Mouse (Mus musculus) right cerebral cortex, postnatal 36 days (tissue): ENCODE data around the gene Ddah1.
"Not testable (repeated sequence)": the region's sequence is repeated elsewhere in the genome, so short reads cannot be mapped to it uniquely, and the experiment has no call there.

ENCODE experiments used
- DNase-seq, 2 experiments: peaks; one replicate each; pipeline ENCODE4 v3.0.0; 2022; ENCODE audit warnings: low spot score in 2 of 2, mixed read lengths in 1 of 2

Gene Ddah1

DNA sequence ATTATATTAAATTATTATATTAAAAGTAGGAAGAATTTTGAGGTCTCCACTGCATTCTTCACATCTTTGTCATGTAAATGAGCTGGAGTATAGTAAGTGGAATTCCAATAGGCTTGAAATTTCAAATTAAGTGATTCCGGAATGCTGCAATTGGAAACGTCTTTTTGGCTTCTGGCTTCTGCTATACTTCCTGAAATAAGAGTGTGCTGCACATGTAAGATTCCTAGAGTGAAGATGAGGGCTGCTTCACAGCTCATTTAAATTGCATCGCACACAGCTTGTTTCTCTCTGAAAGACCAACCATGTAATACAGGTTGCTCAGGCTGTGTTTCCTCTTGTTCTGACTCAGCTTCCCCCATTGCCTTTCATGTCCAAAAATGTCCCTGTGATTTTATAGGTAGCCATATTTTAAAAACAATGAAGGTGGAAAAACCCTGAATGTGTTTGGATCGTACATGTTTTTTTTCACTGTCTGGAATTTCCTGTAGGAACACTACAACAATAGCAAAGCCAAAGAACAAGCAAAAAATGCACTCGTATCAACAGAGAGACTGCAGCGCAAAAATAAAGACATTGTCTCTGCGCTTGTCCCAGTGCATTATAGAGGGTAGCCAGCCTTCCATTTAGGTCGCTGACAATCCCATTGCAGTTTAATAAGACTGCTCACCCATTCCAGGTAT is 105.7 kb downstream of the Ddah1 start:
- no peak for DNase-seq

GRCm38 (mm10) chr3:145864713-145865233 is 106.3 kb downstream of the Ddah1 start:
- no peak for DNase-seq

DNA sequence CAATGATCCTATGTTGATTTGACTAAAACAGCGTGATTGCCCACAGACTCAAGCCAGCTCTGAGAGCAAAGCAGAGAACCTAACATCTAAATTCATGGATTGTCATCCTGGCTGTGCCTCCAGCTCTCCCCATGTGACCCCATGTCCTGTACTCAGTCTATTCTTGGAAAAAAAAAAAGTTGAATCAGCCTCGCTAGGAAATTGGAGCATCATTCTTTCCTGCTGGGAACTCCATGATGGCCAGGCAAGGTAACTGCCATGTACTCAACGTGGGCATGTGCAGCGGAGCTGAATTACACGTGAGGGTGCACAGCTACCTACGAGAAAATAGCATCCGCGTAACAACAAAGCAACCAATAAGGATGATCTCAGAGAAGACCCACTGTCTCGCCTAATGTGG is 114.2 kb downstream of the Ddah1 start:
- DNase-seq, result no peak

- DNase-seq, result no peak
Measured at GRCm38 (mm10) chr3:145873271-145873670, 114.8 kb downstream of the Ddah1 start.

- DNase-seq, result no peak
Measured at GRCm38 (mm10) chr3:145874126-145874525, 115.7 kb downstream of the Ddah1 start.

GRCm38 (mm10) chr3:145876120-145876519 is 117.6 kb downstream of the Ddah1 start:
- no peak for DNase-seq

GRCm38 (mm10) chr3:145878867-145879266 is 120.4 kb downstream of the Ddah1 start:
- not testable (repeated sequence) for DNase-seq

DNA sequence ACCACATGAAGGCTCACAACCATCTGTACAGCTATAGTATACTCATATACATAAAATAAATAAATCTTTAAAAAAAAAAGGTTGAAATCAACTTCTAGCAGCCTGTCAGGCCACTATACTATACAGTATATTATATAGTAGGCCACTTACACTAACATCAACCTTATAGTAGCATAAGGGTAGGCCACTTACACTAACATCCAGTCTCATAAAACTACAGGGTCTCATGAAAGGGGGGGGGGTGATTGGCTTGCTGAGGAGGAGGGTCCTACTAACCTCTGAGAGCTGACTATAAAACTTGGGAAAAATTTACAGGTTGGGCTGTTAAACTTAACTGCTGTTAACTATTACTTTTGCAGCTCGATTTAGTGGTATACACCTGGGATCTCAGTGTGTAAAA is 121.9 kb downstream of the Ddah1 start:
- DNase-seq, result no peak

GRCm38 (mm10) chr3:145882076-145882874 is 123.8 kb downstream of the Ddah1 start:
- no peak for DNase-seq

- no peak for DNase-seq
Measured at GRCm38 (mm10) chr3:145883233-145883632, 124.8 kb downstream of the Ddah1 start.

- DNase-seq, result no peak
Measured at GRCm38 (mm10) chr3:145885376-145885775, 126.9 kb downstream of the Ddah1 start.

DNA sequence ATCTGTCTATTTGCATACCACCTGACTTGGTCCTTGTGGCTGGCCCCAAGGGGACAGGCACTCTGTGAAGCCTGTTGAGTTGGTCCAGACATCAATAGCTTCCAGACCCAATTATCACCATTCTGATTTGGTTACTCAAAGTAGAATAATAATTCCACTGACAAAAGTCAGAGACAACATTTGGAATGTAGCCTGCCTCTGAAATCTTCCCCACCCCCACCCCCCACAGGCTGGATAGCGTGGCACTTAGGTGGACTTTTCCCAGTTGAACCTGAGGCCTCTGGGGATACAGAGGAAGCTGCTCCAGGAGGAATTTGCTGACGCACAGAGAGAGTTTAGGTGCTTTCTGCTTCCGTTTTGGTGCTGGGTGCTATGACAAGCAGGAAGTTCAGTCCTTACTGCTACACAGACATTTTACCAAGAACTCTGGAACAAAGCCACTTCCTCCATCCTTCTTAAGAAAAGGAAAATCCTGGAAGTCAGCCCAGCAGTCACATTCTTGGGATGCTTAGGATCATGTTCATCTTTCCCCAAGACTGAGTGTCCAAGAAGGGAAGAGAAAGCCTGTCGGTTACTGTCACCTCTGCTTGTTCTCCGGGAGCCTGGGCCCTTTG is 127.5 kb downstream of the Ddah1 start:
- no peak for DNase-seq

DNA sequence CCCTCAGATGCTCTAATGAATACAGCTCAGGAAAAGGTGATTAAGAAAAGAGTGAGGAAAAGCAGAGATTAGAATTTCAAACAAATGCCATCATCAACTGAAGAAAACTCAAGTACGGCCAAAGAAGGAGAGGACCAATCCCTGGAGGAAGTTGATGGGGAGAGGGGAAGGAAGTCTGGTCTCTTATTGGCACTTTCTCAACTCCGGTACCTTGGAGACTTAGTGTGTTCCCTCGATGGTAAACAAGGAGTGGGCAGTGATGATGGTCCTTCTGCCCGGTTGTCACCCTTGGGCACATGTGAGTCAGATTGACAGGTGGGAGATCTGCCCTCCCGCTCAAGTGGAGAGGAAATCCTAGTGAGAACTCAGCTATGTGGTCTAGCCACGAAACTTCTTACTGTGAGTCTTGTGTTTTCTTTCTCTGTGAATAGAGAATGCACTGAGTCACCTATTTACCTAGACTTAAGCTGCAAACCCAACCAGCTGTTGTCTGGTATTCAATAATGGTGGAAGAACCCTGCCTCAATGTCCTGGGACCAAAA is 129.0 kb downstream of the Ddah1 start:
- DNase-seq, result no peak

DNA sequence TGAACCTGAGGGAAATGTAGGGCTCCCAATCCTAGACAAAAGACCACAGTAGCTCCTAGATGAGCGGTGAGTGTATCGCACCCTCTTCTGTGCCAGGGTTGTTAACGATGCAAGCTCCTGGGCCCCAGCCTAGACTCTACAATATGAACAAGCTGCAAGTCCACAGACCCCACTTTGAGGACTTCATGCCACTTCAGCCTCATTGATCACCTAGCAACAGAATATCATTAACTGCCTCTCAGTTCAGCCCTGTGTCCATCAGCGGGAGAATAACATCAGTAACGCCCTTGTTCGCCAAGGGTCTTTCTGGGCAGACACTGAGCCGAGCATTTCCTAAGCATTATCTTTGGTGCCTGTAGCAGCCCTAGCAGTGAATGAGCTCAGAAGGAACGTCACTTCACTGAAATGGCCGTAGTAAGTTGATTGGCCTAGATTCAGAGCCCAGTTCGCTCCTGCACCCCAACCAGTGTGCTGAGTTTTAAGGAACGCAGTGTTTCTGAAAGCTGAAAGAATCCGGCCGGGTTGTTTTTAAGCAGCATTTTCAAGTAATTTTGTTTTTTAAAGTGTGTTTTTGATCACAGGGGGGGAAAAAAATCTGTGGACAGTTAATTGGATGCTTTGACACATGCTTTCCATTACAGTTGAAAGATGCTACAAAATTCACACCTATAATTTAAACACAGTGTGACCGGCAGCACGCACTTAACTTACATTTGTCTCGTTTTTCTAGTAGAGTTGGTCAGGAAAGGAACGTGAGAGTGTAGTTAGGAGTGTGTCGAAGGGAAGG is 132.1 kb downstream of the Ddah1 start:
- peak; percentile 32 to 50 for DNase-seq

DNA sequence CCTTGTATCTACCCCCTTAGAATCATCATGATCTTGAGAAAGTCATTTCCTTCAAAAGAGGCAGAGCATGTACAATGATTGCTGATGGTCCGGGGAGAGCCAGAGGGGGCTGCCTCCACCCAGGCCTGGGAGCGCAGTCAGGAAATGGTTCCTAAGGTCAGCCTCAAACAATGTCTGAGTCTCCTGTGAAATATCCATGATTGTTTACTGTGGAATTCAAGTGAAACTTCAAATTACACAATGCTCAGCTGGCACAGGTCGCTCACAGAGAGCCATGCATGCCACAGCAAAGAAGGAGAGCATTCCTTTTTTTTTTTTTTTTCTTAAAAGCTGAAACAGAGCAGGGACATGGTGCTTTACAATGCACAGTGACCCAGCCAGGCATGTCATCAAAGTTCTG is 134.0 kb downstream of the Ddah1 start:
- DNase-seq, result no peak

DNA sequence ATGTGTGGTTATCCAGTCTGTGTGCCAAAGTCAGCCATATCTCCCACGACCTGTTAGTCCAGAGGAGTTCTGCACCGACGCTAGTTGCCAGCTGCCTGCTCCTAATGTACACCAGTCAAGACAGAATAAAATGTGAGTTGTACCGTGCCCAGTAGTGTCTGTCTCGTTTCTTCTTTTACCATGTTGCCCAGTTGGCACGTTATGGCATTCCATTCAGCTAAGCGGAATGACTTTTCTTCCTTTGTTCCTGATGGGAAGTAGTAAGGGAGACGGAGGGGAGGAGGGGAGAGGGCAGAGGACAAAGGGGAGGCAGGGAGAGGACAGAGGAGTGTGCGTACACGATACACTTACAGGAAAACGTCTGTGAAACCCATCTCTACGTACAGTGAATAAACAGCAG is 135.7 kb downstream of the Ddah1 start:
- DNase-seq, result no peak

GRCm38 (mm10) chr3:145897749-145898148 is 139.3 kb downstream of the Ddah1 start:
- no peak for DNase-seq

- no peak for DNase-seq
Measured at GRCm38 (mm10) chr3:145899832-145900231, 141.4 kb downstream of the Ddah1 start.

GRCm38 (mm10) chr3:145903530-145903929 is 145.1 kb downstream of the Ddah1 start:
- DNase-seq, result no peak

GRCm38 (mm10) chr3:145904850-145905776 is 146.6 kb downstream of the Ddah1 start:
- no peak for DNase-seq
